Mouse (Mus musculus) adrenal gland, postnatal 14 days (tissue): ENCODE measurements around the gene Nptx1. TPM values are rescaled to one million over a fixed set of nuclear protein-coding genes. Genes with fewer than 3 reads are reported as not detected.

Experiments
- DNase-seq: peaks from one replicate; pipeline ENCODE4 v3.0.0; 2021; ENCODE audit warnings: mixed read lengths
- long read RNA-seq, 2 experiments: library from polyadenylated mRNA; stranded (forward); transcript quantifications; one replicate each; pipeline ENCODE4 v2.0.0; 2021
- total RNA-seq: library from RNA; stranded (reverse); gene quantifications from 2 replicates; pipeline ENCODE4 v1.2.3, GENCODE M21; 2021

The Nptx1 gene
- 3.3 and 4.1 TPM in 2 replicates for total RNA-seq
- long read RNA-seq, experiment 1, partial matches to known transcripts: 0 of 3 reads
- long read RNA-seq, experiment 1, other reads (novel, unspliced or antisense): 3 of 3 reads
- long read RNA-seq, experiment 2: 0 reads

- DNase-seq: peak; percentile 42
Measured at GRCm38 (mm10) chr11:119547183-119547921, at the start of gene Nptx1. TSS of gene Nptx1 (minus strand) at chr11:119547753.

GRCm38 (mm10) chr11:119593966-119594365, 46.4 kb upstream of the Nptx1 start:
- DNase-seq: no peak

- DNase-seq: no peak
Measured at GRCm38 (mm10) chr11:119589242-119589641, 41.7 kb upstream of the Nptx1 start.

- no peak for DNase-seq
Measured at GRCm38 (mm10) chr11:119587112-119587511, 39.6 kb upstream of the Nptx1 start.

- DNase-seq: no peak
Measured at GRCm38 (mm10) chr11:119586511-119586910, 39.0 kb upstream of the Nptx1 start.

GRCm38 (mm10) chr11:119577721-119578120, 30.2 kb upstream of the Nptx1 start:
- DNase-seq: no peak

- peak; percentile 35 for DNase-seq
Measured at GRCm38 (mm10) chr11:119576855-119577254, 29.3 kb upstream of the Nptx1 start.

- DNase-seq: peak; percentile 64
Measured at GRCm38 (mm10) chr11:119572316-119573010, 24.9 kb upstream of the Nptx1 start.

GRCm38 (mm10) chr11:119566188-119566587, 18.6 kb upstream of the Nptx1 start:
- DNase-seq: no peak

- DNase-seq: peak; percentile 31
Measured at GRCm38 (mm10) chr11:119565684-119566083, 18.1 kb upstream of the Nptx1 start.

- DNase-seq: no peak
Measured at GRCm38 (mm10) chr11:119565021-119565420, 17.5 kb upstream of the Nptx1 start.

- DNase-seq: no peak
Measured at GRCm38 (mm10) chr11:119564383-119564782, 16.8 kb upstream of the Nptx1 start.

GRCm38 (mm10) chr11:119563166-119563565, 15.6 kb upstream of the Nptx1 start:
- DNase-seq: no peak

GRCm38 (mm10) chr11:119562286-119562685, 14.7 kb upstream of the Nptx1 start:
- no peak for DNase-seq

GRCm38 (mm10) chr11:119558870-119559610, 11.5 kb upstream of the Nptx1 start:
- peak; percentile 33 for DNase-seq

GRCm38 (mm10) chr11:119557940-119558869, 10.7 kb upstream of the Nptx1 start:
- no peak for DNase-seq

GRCm38 (mm10) chr11:119555170-119555569, 7.6 kb upstream of the Nptx1 start:
- no peak for DNase-seq

- DNase-seq: no peak
Measured at GRCm38 (mm10) chr11:119554706-119555105, 7.2 kb upstream of the Nptx1 start.

- no peak for DNase-seq
Measured at GRCm38 (mm10) chr11:119552902-119553802, 5.6 kb upstream of the Nptx1 start.

GRCm38 (mm10) chr11:119552301-119552700, 4.7 kb upstream of the Nptx1 start:
- no peak for DNase-seq
